Mouse (Mus musculus): Measurements from ENCODE around the gene Slc43a2. TPM values are rescaled to one million over a fixed set of nuclear protein-coding genes. Genes with fewer than 3 reads are reported as not detected.

Gene Slc43a2
- total and polyA plus RNA-seq, 3 experiments = 4.2 to 11.5 (median 7.5) TPM

DNA sequence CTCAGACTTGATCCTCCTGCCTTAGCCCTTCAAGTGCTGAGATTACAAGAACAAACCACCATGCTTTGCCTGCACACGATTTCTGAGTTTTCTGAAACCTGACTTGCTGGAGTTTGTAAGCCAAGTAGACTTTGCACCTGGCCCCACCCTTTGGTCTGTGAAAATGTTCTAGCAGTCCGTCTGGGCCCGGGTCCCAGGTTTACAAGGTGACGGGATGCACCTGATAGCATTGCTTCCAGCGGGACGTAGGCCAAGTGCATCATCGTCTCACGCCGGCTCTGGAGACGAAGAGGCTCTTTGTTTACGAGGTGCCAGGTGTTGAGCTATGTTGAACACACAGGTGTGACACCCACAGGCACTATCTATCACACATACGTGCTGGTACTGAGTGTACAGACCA, 37.5 kb downstream of the Slc43a2 start:
- H3K4me1 ChIP-seq (ENCODE audit: insufficient read depth, low read depth, low read length) = peaks cover 50% of the 10 kb centered on the region
- DNase-seq (ENCODE audit: low spot score) = no peak

DNA sequence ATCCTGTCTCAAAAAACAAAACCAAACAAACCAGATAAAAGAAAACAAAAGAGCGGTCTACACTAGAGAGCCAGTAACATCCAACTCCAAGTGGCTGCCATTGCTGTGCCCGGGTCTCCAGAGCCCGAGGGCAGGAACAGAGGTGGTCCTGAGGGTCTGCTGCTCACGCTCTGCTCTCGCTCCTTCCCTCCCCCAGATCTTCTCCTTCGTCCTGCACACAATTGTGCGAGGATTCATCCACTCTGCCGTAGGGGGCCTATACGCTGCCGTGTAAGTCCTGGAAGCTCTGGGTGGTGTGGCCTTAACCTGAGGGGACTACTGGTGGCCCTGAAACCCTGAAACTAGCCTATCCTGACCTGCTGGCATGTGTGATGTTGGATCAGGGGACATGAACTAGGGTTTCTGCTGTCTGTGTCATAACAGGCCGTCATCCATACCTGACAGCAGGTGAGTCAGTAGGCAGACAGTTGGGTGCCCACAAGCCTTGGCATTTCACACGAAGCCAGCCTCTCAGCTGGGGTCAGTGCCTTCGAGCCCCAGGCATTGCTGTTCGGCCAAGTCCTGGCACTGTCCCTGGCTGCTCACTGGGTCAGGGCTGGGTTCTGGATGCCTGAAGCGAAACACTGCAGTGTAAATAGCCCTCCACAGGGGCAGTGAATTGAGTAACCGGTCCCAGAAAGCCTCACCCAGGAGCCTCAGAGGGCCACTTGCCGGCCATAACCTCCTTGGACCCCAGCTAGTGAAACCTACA, 39.1 kb downstream of the Slc43a2 start:
- TF ChIP-seq GATA1 (IDR thresholded peaks at IDR 0.05; ENCODE audit: borderline replicate concordance, low read length) (no peak), TAL1 (conservative IDR thresholded peaks at IDR 0.05; ENCODE audit: low read depth, low read length) (no peak), GATA2 (IDR thresholded peaks at IDR 0.05; ENCODE audit: borderline replicate concordance, low read depth, low read length) (no peak), POLR2AphosphoS5 (IDR thresholded peaks at IDR 0.05; ENCODE audit: insufficient replicate concordance, low read depth, low read length) (no peak), CTCF (IDR thresholded peaks at IDR 0.05; ENCODE audit: low read depth, low read length) (no peak)
- no peak for DNase-seq (ENCODE audit: low spot score)
- H3K27me3 ChIP-seq (ENCODE audit: insufficient read depth, low read length) = peaks cover 23% of the 10 kb centered on the region
- H3K4me3 ChIP-seq (ENCODE audit: low read depth, low read length) = no peak overlapping the region
- ATAC-seq (ENCODE audit: extremely low read depth, insufficient number of reproducible peaks, low FRiP score, poor library complexity, severe bottlenecking) = no peak
- H3K36me3 ChIP-seq (replicated peaks) = peaks cover 58% of the 10 kb centered on the region
- peaks cover 50% of the 10 kb centered on the region for H3K4me1 ChIP-seq (ENCODE audit: insufficient read depth, low read depth, low read length)
- no peaks in the 10 kb centered on the region for H3K9me3 ChIP-seq (replicated peaks)

More for the DNA sequence above, 37.5 kb downstream of the Slc43a2 start:
- Histone ChIP-seq H3K4me3 (ENCODE audit: low read depth, low read length) (no peak overlapping the region), H3K9me3 (replicated peaks) (no peaks in the 10 kb centered on the region), H3K27me3 (ENCODE audit: insufficient read depth, low read length) (peaks cover 7% of the 10 kb centered on the region), H3K36me3 (replicated peaks) (peaks cover 70% of the 10 kb centered on the region)
- ATAC-seq (ENCODE audit: extremely low read depth, insufficient number of reproducible peaks, low FRiP score, poor library complexity, severe bottlenecking) = no peak
- TF ChIP-seq CTCF (IDR thresholded peaks at IDR 0.05; ENCODE audit: low read depth, low read length) (no peak), TAL1 (conservative IDR thresholded peaks at IDR 0.05; ENCODE audit: low read depth, low read length) (no peak), POLR2AphosphoS5 (IDR thresholded peaks at IDR 0.05; ENCODE audit: insufficient replicate concordance, low read depth, low read length) (no peak), GATA2 (IDR thresholded peaks at IDR 0.05; ENCODE audit: borderline replicate concordance, low read depth, low read length) (no peak), GATA1 (IDR thresholded peaks at IDR 0.05; ENCODE audit: borderline replicate concordance, low read length) (no peak)

DNA sequence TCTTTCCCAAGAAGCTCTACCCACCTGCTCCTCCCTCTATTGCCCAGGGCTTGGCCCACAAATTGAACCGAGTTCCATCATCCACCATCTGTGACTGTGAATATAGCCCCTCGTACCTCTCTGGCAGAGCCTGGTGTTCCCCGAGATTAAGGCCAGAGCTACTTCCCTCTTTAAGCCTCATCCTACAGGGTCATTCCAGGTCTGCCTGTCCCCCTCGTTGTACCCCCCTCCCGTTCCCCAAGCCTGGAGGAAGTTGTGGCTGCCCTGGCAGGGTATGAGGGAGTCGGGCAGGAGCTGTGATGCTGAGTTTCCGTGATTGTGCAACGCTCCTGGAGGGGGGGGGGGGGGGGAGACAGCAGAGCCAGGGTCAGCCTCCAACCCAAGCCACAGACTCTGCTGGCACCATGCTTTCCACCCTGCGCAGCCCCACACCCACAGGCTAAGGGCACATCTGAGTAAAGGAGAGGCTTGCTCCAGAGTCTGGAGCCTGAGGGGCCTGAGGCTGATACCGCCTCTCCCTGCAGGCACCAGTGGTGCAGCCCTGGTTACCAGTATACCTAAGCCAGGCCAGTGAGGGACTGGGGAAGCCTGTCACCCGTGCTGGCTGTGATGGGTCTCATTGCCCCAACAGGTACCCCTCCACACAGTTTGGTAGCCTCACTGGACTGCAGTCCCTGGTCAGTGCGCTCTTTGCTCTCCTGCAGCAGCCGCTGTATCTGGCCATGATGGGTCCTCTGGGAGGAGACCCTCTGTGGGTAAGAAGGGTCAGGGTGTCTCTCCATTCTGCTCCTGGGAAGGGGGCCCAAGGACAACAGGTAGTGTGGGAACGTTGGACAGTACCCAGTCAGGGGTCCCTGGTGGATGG, 39.9 kb downstream of the Slc43a2 start:
- ATAC-seq (ENCODE audit: extremely low read depth, insufficient number of reproducible peaks, low FRiP score, poor library complexity, severe bottlenecking) = no peak
- Histone ChIP-seq H3K36me3 (replicated peaks) (peaks cover 51% of the 10 kb centered on the region), H3K4me3 (ENCODE audit: low read depth, low read length) (no peak overlapping the region), H3K27me3 (ENCODE audit: insufficient read depth, low read length) (peaks cover 29% of the 10 kb centered on the region), H3K9me3 (replicated peaks) (no peaks in the 10 kb centered on the region), H3K4me1 (ENCODE audit: insufficient read depth, low read depth, low read length) (peaks cover 45% of the 10 kb centered on the region)
- TF ChIP-seq POLR2AphosphoS5 (IDR thresholded peaks at IDR 0.05; ENCODE audit: insufficient replicate concordance, low read depth, low read length) (no peak), GATA1 (IDR thresholded peaks at IDR 0.05; ENCODE audit: borderline replicate concordance, low read length) (no peak), GATA2 (IDR thresholded peaks at IDR 0.05; ENCODE audit: borderline replicate concordance, low read depth, low read length) (no peak), CTCF (IDR thresholded peaks at IDR 0.05; ENCODE audit: low read depth, low read length) (no peak), TAL1 (conservative IDR thresholded peaks at IDR 0.05; ENCODE audit: low read depth, low read length) (no peak)
- DNase-seq (ENCODE audit: low spot score) = no peak

DNA sequence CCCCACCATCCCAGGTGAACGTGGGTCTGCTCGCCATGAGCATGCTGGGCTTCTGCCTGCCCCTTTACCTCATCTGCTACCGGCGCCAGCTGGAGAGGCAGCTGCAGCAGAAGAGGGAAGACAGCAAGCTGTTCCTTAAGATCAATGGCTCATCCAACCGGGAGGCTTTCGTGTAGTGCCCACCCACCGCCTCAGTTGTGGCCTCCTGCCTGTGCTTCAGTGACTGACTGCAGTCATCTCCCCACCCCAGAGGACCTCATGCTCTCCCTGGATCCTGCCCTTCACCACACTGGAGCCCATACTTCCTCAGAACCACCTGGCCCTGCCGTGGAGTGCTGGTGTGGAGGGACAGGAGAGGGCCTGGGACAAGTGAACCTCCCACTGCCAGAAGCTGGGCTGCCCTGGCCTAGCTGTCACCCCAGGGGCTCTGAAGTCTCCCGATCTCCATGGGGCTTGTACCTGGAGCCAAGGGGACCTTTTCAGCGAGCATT, 40.9 kb downstream of the Slc43a2 start:
- Histone ChIP-seq H3K27me3 (ENCODE audit: insufficient read depth, low read length) (peaks cover 37% of the 10 kb centered on the region), H3K36me3 (replicated peaks) (peaks cover 43% of the 10 kb centered on the region), H3K9me3 (replicated peaks) (no peaks in the 10 kb centered on the region), H3K4me3 (ENCODE audit: low read depth, low read length) (no peak overlapping the region), H3K4me1 (ENCODE audit: insufficient read depth, low read depth, low read length) (peaks cover 38% of the 10 kb centered on the region)
- no peak for ATAC-seq (ENCODE audit: extremely low read depth, insufficient number of reproducible peaks, low FRiP score, poor library complexity, severe bottlenecking)
- no peak for DNase-seq (ENCODE audit: low spot score)
- TF ChIP-seq POLR2AphosphoS5 (IDR thresholded peaks at IDR 0.05; ENCODE audit: insufficient replicate concordance, low read depth, low read length) (no peak), CTCF (IDR thresholded peaks at IDR 0.05; ENCODE audit: low read depth, low read length) (no peak), TAL1 (conservative IDR thresholded peaks at IDR 0.05; ENCODE audit: low read depth, low read length) (no peak), GATA2 (IDR thresholded peaks at IDR 0.05; ENCODE audit: borderline replicate concordance, low read depth, low read length) (no peak), GATA1 (IDR thresholded peaks at IDR 0.05; ENCODE audit: borderline replicate concordance, low read length) (no peak)

DNA sequence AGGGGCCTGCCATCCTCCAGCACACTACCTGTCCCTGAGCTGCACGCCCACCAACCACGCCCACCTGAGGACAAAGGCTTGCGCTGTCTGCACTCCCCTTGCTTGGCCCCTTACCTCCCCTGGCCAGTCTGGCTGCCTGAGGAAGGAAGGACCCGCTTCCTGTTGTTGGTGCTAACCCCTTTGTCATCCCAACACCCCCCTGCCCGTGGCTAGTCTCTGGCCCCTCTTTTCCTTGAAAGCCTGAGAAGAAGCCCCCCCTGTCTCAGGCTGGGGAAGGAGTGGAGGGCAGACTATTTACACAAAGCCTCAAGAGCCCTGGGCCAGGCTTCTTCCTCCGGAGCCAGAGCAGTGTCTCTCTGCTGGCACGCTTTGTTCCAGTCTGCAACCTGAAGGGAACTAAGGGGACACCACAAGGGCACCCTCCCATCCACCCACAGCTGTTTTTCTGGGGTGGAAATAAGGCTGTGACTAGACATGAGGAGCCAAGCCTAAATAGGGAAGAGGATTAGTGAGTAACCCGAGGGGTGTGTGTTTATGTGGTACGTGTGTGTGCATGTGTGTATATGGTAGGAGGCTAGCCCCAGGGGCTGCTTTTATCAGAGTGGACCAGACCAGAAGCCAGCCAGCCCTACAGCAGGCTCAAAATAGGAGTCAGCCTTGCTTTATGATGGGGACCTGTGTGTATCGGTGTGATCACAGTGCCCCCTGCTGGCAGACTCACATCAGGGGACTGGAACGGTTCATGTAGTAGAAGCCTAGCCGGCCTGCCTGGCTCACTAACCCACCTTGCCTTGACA, 41.6 kb downstream of the Slc43a2 start:
- H3K4me3 ChIP-seq (ENCODE audit: low read depth, low read length) = no peak overlapping the region; the same call in 1 of the 2 replicates
- peaks cover 37% of the 10 kb centered on the region for H3K36me3 ChIP-seq (replicated peaks)
- peaks cover 35% of the 10 kb centered on the region for H3K4me1 ChIP-seq (ENCODE audit: insufficient read depth, low read depth, low read length)
- peak; percentile 82 for DNase-seq (ENCODE audit: low spot score)
- H3K9me3 ChIP-seq (replicated peaks) = no peaks in the 10 kb centered on the region
- peaks cover 40% of the 10 kb centered on the region for H3K27me3 ChIP-seq (ENCODE audit: insufficient read depth, low read length)
- peak; percentile 68; the same call in 1 of the 2 replicates for ATAC-seq (ENCODE audit: extremely low read depth, insufficient number of reproducible peaks, low FRiP score, poor library complexity, severe bottlenecking)
- TF ChIP-seq CTCF (IDR thresholded peaks at IDR 0.05; ENCODE audit: low read depth, low read length) (peak; percentile 74), POLR2AphosphoS5 (IDR thresholded peaks at IDR 0.05; ENCODE audit: insufficient replicate concordance, low read depth, low read length) (no peak)

Data from G1E (cell line).